Mouse (Mus musculus): ENCODE results near the gene Srsf6.
A peak's percentile ranks its signal among the peaks of the same experiment; 100 is the strongest.
"Not testable (repeated sequence)": the region's sequence is repeated elsewhere in the genome, so short reads cannot be mapped to it uniquely, and the experiment has no call there.

Gene Srsf6

DNA sequence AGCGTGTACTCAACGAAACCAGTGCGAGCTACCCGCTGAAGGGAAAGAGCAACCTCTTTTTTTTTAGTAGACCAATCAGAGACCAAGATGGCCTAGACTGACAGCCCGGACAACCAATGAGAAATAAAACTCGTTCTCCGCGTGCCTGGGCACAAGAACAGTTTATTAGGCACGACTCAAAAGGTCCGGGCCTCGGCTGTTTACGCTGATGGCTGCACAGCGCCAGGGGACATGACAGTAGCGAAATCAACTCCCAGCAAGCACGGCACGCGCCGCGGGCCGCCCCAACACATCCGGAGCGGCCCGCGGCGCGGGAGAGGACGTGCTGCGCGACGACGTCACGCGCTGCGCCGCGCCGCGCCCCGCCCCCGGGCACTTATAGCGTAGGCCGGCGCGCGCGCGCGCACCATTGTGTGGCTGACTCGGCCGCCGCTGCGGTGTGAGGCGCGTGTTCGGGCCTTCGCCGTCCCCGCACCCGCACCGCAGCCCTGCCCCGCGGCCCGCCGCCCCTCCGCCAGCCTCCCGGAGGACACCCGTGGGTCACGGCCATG is at the start of gene Srsf6:
Srsf6 (plus strand) TSS at position 406 of the 551 bp plus-strand sequence.
- DNase-seq (ENCODE audit: low spot score in 2 of 2): peak; percentile 83 to 88

DNA sequence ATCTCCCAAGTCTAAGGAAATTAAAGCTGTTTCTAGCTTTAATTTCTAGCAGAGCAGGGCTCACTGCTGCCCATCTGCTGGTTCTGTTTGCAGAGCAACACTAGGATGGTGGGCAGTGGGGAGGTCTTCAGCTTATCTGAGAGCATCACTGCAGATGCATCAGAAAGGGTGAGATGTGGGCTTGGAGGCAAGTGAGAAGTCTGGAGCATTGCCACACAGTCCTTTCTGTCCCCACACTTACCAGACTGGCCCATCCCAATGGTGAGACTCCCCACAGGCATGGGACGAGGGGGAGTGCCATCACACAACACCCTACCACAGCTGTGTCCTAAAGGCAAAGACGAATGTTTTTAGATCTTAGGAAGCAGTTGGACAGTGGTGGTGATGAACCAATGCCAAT is 47.2 kb upstream of the Srsf6 start:
- no peak for DNase-seq (ENCODE audit: low spot score in 2 of 2)

DNA sequence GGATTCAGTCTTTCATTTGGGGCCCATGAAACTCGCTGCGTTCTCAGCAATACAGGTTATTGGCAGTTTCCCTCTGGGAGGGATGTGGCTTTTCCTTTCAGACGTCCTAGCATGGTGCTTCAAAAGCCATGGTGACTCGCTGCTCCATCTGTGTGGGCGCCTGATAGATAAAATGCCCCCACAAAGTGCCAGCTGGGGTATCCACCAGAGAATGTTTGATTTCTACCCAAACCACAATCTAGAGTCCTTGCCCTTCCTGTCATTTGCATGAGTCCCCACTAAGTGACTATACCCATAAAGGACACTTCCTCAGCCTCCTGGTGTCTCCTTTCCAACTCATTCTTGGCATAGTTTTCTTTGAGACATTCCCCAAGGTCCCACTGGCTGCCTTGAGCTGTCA is 44.2 kb upstream of the Srsf6 start:
- DNase-seq (ENCODE audit: low spot score in 2 of 2): no peak

DNA sequence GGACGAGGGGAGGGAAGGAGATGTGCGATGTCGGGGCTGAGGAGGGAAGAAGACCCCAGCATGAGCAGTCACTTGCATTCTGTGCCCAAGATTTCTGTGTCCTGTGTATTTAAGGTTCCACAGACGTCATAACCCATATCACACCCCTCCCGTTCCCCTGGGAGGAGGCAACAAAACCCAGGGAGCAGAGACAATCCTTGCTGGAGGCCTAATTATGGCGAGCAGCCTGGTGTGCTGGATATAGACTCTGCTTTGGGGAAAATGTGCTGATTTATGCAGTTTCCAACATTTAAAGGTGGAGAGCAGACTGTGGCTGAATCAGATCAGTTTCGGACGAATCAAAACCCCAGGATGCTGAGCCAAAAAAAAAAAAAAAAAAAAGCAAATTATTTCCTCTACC is 42.7 kb upstream of the Srsf6 start:
- DNase-seq (ENCODE audit: low spot score in 2 of 2): no peak

DNA sequence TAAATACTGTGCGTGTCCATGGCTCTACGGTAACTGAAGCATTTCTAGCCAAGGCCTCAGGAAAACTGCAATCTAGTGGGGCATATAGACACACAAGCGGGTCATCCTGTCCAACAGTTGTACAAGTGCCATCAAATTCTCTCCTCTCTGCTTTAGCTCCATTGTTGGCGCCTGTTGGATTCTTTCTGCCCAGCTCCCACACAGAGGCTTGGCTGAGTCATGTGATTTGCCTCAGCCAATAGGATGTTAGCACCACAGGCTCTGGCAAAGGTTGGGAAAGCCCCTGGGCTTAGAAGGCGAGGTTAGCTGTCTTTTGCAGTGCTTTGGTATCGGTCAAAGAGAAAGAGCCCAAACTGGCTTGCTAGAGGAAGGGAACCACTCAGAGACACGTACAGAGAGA is 42.1 kb upstream of the Srsf6 start:
- DNase-seq (ENCODE audit: low spot score in 2 of 2): no peak

DNA sequence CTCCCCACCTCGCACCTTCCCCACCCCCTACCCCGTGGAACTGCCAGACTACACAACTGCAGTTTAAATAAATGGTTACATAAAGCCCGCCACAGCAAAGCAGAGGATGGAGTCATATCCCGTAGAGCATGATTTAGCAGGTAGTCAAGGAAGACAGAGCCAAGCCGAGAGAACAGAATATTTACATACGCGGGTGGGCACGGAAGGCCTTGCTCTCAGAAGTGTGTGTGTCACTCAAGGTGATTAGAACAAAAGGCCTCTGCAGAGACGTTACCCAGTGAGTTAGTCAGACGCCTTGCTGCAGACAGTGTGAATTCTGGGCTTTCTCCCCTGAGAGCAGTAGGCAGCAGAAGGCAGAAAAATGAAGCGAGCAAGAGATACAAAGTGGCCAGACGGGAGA is 41.6 kb upstream of the Srsf6 start:
- DNase-seq (ENCODE audit: low spot score in 2 of 2): no peak

DNA sequence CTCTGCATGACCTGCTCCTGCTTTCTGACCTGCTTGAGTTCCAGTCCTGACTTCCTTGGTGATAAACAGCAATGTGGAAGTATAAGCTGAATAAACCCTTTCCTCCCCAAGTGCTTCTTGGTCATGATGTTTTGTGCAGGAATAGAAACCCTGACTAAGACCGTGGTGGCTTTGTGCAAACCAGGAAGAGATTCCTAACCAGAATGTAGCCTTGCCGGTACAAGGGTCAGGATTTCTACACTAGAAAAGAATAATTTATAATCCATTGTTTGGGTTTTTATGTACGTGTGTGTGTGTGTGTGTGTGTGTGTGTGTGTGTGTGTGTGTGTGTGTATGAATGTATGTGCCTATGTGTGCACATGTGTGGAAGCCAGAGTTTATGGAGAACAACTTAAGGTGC is 38.3 kb upstream of the Srsf6 start:
- DNase-seq (ENCODE audit: low spot score in 2 of 2): not testable (repeated sequence)

DNA sequence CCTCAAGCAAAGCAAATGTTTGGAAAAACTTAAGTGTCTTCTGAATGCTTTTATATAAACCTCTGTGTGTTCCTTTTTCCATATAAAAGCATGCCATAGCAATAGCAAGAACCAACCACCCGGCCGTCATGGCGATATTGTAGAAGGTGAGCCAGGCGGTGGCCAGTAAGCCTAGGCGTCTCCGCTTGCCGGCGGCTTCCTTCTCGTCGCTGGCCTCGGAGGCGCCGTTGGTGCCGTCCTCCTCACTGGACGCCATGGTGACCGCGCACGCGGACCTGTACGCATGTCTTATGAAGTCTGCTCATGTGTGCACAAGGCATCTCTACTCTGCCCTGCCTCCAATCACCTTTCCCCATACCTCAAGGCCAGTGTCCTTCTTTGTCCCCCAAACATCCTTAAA is 32.1 kb upstream of the Srsf6 start:
- DNase-seq (ENCODE audit: low spot score in 2 of 2): not testable (repeated sequence)

DNA sequence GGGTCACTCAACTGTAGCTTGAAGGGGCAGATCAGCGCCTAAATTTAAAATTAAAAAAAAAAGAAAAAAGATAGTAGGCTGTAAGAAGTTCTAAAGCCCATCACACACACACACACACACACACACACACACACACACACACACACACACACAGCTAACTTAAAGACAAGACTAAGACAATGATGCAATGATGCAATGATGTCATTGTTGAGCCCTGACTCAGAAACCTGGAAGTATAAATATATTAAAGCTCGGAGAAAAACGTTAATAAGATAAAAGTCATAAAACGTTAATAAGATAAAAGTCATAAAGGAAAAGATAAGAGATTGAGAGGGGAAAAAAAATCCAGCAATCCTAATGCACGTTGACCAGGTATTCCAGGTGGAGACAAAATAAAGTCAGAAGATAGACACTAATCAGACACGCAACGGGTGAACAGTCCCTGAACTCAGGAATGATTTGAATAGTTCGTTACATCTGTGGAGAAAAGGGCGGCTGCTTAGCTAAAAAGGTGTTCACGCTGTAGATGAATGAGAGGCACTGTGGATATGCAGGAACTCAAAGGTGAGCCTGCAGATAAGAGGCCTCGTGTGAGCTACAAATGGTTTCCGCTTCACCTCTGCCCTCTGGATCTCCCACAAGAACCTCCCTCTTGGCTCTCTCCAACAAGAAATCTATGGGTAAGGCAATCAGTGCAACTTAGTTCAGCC is 31.3 kb upstream of the Srsf6 start:
- no peak for DNase-seq (ENCODE audit: low spot score in 2 of 2)

DNA sequence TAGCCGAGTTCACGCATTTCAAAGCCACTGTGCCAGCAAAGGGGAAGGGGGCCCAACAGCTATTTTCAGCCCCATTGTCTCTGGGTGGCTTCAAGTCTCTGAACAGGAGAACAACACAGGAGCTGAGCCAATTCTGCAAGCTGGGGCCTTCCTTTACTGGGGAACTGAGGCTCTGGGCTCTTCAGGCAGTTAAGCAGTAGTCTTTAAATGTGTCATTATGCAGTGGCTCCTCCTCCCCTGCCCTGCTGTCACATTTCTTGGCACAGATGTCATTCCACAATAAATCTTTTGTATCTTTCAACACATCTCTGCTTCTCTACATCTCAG is 30.8 kb upstream of the Srsf6 start:
- no peak for DNase-seq (ENCODE audit: low spot score in 2 of 2)

DNA sequence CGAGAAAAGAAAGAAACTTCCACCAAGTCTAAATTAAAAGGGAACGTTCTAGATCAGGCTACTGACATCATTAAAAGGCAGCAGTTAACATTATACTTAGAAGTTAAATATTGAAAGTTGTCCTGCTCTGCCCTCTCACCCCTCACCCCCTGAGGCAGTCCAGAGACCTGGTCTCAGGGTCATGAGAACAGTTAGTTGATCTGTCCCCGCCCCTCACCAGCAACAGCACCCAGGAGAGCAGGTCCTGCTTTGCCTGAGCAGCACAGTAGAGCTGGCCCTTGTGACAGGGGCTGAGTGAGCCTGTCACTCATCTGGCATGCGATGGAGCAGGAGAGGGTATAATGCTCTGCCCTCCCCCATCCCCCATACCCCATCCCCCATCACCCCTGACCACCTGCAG is 25.4 kb upstream of the Srsf6 start:
- DNase-seq (ENCODE audit: low spot score in 2 of 2): no peak

DNA sequence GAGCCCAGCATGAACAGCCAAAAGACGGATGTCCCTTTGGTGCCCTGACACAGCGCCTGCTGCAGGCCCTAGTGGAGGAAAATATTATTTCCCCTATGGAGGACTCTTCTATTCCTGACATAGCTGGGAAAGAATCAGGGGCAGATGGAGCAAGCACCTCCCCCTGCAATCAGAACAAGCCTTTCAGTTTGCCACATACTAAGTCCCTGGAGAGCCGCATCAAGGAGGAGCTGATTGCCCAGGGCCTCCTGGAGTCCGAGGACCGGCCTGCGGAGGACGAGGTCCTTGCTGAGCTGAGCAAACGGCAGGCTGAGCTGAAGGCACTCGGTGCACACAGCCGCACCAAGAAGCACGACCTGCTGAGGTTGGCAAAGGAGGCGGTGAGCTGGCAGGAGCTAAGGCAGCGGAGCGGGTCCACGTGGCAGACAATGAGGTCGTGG is 23.3 kb upstream of the Srsf6 start:
- no peak for DNase-seq (ENCODE audit: low spot score in 2 of 2)

DNA sequence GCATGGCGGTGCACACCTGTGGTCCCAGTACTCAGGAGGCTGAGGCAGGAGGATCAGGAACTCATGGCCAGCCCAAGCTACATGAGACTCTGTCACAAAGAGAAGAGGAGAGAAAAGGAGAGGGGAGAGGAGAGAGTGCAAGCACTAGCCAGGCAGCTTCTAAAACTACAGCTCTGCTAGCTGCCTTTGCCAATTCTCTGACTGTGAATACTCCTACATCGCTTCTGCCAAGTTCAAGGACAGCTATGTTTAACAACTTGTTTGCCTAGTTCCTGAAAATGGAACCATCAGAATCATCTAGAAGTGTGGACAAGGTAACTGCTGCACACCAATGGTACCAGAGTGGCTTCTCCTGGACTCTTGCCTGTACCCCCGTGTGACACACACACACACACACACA is 17.3 kb upstream of the Srsf6 start:
- no peak for DNase-seq (ENCODE audit: low spot score in 2 of 2)

DNA sequence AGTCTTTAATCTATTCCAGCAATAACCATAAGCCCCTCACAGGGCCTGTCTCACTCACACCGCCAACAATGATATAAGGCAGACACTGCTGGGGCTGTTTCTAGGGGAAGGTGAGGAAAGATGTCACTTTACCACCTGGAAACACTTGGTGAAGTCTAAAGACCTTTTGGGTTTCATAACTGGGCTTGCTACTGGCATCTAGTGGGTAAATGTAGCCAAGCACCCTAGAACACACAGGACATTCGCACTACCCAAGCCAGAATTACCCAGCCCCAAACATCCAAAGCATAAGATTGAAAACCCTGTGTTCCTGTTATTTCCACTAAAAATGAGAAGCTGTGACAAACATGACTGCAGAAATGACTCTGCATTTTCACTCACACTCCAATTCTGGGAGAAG is 16.8 kb upstream of the Srsf6 start:
- no peak for DNase-seq (ENCODE audit: low spot score in 2 of 2)

DNA sequence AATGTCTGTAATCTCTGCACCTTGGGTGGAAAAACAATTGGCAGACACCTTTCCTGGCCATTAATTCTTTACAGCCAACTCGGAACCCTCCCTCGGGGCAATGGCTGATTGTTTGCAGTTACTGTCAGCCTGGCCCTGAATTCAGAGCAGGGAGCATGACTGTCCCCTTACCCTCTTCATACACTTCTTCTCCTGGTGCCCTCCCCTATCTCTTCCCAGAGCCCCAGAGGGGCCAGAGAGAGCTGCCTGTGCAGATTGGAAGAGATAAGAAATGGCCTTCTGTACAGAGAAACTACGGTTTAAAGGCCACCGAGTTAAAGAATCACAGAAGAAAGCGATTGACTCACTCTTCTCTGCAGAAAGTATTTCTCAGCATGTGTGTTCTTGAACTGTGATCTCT is 11.4 kb upstream of the Srsf6 start:
- no peak for DNase-seq (ENCODE audit: low spot score in 2 of 2)

DNA sequence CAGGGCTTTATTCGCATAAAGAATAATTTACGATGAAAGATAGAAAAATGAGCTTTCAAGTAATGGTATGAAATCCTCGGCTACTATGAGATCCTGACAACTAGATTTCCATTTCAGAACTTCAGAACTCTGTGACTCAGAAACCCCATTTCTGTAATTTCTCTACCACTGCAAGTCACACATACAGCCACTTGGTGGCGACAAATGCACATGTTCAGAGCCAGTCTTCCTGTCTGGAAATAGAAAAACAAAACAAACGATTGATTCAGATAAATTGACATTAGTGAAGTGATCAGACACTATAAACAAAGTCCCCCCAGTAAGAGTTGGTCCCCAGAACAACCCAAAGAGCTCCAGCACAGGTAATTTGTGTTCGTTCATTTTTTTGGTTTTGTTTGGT is 9.1 kb upstream of the Srsf6 start:
- peak; percentile 17 to 37 for DNase-seq (ENCODE audit: low spot score in 2 of 2)

DNA sequence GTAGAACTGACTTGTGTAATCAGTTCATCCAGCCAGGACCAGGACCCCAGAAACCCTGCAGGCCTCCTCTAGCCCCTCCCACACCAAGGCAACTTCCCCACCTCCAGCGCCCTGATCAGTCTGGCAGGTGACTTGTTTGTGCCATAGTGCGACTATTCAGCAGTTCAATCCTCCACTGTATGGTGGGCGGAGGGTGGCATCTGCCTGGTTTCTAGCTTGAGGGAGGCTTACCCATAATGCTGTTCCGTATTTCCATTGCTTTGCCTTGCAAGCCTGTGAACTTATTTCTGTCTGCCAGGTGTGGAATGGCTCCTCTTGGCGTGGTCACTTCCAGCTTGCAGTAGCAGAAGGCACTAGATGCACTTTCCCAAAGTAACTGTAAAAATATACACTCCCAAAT is 8.5 kb upstream of the Srsf6 start:
- no peak for DNase-seq (ENCODE audit: low spot score in 2 of 2)

DNA sequence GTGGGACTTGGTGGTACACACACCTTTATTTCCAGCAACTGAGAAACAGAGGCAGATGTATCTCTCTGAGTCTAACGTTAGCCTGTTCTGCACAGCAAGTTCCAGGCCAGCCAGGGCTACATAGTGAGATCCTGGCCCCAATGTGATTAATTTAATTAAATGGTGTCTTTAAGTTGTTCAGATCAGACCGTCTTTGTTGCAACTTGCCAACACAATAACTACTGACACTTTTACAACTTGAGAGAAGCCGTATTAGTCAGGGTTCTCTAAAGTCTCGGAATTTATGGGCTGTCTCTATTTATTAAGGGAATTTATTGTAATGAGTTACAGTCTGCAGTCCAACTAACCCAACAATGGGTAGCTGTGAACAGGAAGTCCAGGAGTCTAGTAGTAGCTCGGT is 7.2 kb upstream of the Srsf6 start:
- DNase-seq (ENCODE audit: low spot score in 2 of 2): no peak

DNA sequence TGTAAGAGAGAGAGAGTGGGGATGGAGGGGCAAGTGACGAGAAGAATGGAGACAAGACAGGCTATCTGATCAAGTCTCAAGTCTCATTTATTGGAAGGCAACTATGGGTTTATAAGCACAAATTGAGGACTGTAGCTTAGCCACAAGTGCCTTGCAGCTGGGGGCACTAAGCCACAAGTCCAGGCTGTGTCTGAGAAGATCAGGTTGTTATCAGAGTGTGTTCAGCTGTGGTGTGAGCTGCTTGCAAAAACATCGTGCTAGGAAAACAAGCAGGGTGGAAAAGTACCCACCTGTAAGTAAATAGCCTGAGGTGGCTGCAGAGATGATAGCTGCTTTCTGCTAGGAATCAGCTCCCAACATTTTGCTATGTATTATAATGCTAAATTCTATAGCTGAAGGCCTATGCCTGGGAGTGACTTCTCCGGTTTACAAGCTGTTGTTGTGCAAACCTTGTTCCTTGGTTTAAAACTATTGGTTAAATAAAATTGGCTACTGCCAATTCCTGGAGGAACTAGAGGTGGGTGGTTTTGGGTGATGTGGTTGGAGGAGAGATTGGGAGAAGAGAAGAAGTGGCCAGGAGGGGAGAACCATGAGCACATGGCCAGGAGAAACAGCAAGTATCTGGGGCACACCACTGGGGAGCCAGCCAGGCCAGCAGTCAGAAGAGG is 3.3 kb upstream of the Srsf6 start:
- no peak for DNase-seq (ENCODE audit: low spot score in 2 of 2)

DNA sequence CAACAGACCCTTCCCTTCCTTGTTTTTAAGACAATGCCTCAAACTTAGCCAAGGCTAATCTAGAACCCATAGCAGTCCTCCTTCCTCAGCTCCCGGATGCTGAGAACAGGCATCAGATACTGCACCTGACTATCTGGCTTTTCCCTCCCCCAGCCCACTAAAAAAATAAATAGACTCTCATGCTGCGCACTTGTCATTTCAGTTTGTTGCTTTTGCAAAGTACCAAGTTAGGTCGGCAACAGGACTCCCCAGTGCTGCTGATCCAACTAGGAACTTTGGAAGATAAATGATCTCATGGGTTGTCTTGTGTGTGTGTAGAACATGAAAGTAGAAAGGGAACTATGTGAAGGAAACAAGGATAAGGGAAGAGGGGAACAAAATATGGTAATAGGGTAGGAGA is 1.6 kb upstream of the Srsf6 start:
- DNase-seq (ENCODE audit: low spot score in 2 of 2): no peak

DNA sequence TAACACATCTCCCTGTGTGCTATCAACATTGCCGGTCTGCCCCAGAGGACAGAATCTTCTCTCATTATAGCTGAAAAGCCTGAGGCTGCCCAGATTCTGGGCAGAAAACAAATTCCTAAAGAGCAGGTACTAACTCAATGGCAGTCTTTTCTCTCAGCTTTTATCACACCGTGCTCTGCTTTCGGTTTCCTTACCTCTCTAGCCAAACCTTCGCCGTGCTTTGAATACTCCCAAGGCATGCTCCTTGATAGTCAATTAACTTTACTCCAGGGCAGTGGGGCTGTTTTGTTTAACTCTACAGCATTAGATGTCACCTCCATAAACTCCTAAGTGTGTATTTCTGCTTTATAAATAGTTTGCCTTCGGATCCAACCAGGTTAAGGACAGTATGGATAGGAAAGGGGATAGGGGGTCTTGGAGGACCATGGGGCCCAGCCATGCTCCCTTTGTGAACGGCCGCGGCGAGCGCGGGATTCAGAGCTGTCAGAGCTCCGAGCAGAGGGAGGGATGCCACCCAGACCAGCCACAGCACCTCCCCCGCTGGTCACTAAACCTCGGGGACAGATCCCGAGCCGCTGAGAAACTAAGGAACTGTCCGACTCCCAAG is 709 bp upstream of the Srsf6 start:
- peak in 1 of 2 experiments; percentile 17 for DNase-seq (ENCODE audit: low spot score in 2 of 2)

DNA sequence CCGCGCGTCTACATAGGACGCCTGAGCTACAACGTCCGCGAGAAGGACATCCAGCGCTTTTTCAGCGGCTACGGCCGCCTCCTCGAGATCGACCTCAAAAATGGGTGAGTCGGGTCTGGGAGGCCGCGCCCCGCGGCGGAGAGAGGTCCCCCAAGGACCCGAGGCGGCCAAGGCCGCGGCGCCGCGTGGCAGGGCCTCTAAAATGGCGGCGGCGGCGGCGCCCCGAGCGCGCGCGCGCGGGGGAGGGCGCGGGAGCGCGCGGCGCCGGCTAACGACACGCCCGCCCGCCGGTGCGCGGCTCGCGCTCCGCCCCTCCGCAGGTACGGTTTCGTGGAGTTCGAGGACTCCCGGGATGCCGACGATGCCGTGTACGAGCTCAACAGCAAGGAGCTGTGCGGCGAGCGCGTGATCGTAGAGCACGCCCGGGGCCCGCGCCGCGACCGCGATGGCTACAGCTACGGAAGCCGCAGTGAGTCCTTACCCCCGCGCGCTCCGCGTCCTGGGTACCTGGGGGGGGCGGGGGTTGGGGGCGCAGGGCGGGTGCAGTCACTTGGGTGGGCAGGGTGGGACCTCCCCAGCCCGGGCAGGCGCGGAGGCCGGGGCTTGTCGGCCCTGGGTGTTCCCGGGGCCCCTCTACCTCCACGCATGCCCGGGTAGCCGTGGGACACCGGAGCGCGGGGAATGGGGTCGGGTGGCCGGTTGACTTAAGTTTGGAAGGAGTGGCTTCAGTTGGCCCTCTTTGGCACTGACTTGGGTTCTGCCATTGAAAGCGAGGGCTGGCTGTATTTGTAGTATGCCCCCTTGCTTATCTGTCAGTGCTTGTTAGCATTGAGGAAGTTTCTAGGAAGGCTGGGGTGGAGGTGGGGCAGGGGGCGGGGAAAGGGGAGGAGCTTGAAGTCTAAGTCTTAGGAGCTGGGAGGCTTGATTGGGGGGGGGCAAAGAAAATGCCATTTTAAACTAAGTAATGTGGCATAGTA is 634 bp downstream of the Srsf6 start:
- peak; percentile 44 to 66 for DNase-seq (ENCODE audit: low spot score in 2 of 2)

Measured in spleen, postnatal 36 days (tissue).